Mouse (Mus musculus): Measurements from ENCODE around the gene Qprt.

Qprt gene

GRCm38 (mm10) chr7:127121911-127122270, at the start of gene Qprt:
Qprt (minus strand) TSS chr7:127122226.
- no peak for DNase-seq

- DNase-seq = no peak
These were observed 44.5 kb upstream of the Qprt start for GRCm38 (mm10) chr7:127166501-127166900.

- DNase-seq = no peak
These were observed 43.8 kb upstream of the Qprt start for GRCm38 (mm10) chr7:127165607-127166493.

DNA sequence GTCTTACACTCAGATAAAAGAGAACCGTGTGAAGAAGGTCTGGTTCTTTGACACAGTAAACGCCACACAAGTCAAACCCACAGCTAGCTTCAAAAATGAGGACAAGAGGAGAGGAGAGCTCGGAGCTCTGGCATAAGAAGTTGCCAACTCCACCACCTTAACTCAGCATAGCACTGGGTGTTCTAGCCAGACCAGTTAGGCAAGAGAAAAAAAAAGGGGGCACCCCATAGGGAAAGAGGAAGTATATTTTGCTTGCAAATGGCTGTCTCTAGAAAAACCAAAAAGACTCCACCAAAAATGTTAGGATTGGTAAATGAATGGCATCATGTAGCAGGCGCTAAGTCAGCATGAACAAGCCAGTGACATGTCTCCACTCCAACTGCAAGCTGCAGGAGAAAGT, 42.0 kb upstream of the Qprt start:
- no peak for DNase-seq

GRCm38 (mm10) chr7:127162546-127162945, 40.5 kb upstream of the Qprt start:
- DNase-seq = no peak

DNA sequence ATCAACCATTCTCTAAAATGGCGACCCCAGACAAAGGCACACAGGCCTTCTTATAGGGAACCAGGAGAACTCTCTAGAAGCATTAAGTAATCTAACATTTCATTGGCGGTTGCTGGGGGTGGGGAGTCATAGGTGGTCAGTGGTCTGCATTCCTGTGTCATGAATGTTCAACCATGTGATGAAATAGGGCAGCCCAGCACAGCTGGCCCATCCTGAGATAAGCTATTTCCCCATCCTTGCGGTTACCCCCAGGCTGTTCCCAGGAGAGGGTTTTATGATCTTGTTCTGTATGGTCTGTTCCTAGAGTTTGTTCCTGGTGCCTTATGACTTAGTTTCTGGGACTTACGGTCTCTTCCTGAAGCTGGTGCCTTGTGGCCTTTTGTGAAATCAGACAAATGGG, 35.5 kb upstream of the Qprt start:
- DNase-seq = no peak

- no peak for DNase-seq
These were observed 31.5 kb upstream of the Qprt start for GRCm38 (mm10) chr7:127153477-127153876.

GRCm38 (mm10) chr7:127152464-127152863, 30.4 kb upstream of the Qprt start:
- no peak for DNase-seq

- DNase-seq = peak in 1 of 2 experiments; percentile 71
These were observed 25.9 kb upstream of the Qprt start for GRCm38 (mm10) chr7:127147901-127148300.

GRCm38 (mm10) chr7:127146267-127146603, 24.2 kb upstream of the Qprt start:
- DNase-seq = no peak

- DNase-seq = no peak
These were observed 23.6 kb upstream of the Qprt start for GRCm38 (mm10) chr7:127145387-127146266.

- DNase-seq = no peak
These were observed 22.4 kb upstream of the Qprt start for GRCm38 (mm10) chr7:127144412-127144811.

DNA sequence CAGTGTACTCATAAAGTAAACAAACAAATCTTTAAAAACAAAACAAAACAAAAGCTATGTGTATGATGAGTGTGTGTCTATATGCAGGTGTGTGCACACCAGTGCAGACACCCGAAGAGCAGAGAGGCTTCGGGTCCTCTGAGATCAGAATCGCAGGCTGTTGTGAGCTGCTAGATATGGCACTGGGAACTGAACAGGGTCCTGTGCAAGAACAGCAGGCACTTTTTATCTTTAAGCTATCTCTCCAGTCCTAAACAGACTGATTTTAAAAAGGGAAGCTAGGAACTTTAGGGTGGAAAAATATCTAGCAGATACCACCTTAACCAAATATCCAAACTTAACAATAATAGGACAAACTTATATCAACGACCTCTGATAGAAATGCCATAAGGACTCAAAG, 20.6 kb upstream of the Qprt start:
- no peak for DNase-seq

DNA sequence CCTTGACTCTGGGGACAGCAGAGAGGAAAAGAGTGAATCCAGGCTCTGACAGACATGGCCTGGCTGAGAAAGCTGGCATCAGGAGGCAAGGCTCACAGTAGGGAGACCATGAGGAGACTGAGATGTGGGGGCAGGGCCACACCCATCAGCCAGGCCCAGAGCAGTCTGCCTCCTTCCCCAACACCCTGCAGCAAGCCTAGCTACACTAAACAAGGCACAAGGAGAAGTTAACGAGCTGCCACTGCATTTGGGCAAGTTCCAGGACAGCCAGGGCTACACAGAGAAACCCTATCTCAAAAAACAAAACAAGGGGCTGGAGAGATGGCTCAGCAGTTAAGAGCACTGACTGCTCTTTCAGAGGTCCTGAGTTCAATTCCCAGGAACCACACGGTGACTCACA, 20.2 kb upstream of the Qprt start:
- DNase-seq = peak in 1 of 2 experiments; percentile 40

GRCm38 (mm10) chr7:127140623-127141404, 18.8 kb upstream of the Qprt start:
- DNase-seq = no peak

- DNase-seq = no peak
These were observed 17.5 kb upstream of the Qprt start for GRCm38 (mm10) chr7:127139562-127139961.

- DNase-seq = no peak
These were observed 17.1 kb upstream of the Qprt start for GRCm38 (mm10) chr7:127139100-127139499.

DNA sequence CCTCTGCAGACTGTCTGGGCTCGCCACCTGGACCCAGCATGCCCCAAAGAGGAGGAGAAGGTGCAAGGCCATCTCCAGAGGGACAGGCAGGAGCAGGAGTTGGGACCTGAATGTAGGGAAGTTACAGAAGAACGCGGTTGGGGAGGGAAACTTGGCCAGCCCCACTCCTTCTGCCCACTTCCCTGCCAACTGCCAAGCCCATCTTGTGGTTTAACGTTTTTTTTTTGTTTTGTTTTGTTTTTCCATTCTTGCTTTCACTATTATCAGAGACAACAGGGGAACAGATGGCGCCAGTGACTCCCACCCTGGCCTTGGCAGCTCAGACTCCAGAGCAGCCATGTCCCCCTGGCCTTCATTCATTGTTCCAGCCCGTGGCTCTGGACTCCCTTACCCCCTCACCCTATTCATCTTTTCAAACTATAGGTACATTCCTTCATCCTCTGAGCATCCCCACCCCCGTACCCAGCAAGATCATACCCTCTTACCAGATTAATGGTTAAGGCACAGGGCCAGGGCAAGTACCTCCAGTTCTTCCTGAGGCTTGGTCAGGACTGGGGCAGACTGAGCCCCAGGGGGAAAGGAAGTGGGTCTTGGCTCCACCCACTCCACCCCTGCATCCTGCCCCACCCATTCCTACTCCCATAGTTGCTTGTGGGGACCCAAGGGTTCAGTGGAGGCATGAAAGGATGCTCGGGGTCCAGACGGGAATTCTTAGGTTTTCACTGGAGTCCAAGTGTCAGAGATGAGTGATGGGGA, 15.4 kb upstream of the Qprt start, which contains the start of gene Spn:
Gene Spn (minus strand): TSS at position 562 of the 756 bp plus-strand sequence.
- DNase-seq = no peak

DNA sequence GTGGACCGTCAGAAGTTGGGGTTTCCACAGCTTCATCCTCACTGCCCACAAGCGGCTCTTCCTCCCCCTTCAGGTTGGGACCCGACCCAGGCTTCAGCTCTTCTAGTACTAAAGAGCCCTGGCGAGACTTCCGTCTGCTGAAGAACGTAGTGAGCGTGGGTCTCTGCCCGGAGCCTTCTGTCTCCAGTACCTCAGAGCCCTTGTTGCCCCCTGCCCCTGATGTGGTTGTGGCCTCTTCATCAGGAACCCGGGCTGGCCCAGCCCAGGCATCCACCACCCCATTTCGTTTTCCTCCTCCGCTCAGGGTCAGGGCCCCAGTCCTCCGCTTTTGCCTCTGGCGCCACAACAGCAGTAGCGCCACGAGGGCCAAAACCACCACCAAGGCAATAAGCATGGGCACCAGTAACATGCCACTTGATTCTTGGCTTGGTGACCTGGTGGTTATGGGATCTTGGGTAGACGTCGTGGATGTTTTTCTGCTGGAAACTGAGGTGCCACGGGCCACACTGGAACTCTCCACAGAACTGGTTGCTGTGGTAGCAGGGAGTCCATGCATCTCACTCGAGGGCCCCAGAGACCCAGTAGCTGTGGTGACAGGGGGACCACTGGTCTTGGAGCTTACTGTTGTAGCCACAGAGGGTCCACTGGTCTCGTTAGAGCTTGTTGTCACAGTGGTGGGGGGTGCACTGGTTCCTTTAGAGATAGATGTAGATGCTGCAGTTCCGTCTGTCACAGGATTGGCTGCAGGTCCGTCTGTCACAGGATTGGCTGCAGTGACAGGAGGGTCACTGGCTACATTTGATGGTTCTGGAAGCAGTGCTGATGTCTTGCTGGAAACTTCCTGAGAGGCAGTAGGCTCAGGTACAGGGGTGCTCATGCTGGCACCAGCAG, 14.4 kb upstream of the Qprt start:
- DNase-seq = no peak

DNA sequence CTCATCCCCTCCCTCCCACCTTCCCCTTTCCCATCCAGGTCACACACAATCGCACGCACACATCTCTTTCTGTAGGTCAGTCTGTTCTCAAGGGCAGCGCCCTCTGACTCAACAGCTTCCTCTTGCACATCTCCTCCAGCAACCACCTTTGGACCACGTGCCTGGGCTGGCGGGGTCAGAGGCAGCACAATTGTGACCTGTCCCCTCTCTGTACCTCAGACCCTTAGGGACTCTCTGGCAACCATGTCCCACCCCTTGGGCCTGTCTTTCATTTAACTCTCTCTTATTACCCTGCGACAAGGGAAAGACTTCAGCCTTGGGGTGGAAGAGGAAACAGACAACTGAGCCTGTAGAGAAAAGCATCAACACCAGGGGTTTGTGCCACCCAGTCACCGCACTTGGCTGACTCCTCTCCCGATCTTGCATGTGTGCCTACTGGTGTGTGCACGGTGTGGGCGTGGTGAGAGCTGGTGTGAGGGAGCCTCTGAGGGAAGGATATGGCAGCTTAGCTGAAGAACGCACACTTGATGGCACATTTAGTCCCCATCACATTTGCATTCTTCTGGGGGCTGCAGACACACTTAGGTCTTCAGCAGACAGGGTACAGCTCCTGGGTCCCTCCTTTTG, 12.9 kb upstream of the Qprt start:
- DNase-seq = peak; percentile 31 to 46

DNA sequence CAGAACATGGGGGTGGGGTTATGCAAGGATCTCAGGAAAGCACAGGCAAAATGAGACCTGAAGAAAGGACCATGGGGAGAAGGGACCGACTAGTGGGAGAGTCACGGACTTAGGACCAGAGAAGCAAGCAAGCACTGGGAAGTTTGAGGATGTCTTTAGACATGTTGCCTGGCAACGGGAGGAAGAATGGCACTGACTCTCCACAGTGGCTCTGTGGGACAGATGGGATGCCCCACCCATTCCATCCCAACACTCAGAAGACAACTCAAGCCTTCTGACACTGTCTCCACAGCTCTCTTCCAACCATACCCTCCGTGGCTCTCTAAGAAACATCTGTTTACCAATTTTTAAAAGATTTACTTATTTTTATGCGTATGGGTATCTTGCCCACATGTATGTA, 11.1 kb upstream of the Qprt start:
- no peak for DNase-seq

Data from lung, postnatal 4 days (tissue).